Mouse (Mus musculus) heart, embryonic 14.5 days (tissue): Measurements from ENCODE around the gene Asic3. TPM values are rescaled to one million over a fixed set of nuclear protein-coding genes. Genes with fewer than 3 reads are reported as not detected.

Experiments used
- ATAC-seq: fragments of 200-750 bp; cut with Nextera tagmentation; 2 replicates; pipeline ENCODE4 v1.8.0; 2017; ENCODE audit warnings: low read depth, moderate TSS enrichment; ENCODE audit not compliant: insufficient number of reproducible peaks, insufficient read depth, low FRiP score
- H3K27ac ChIP-seq, 2 experiments: fragments of 200-500 bp in 1 of 2; fragments of 300-500 bp in 1 of 2; sonication (generic) in 1 of 2; replicated peaks in 1 of 2; 2 replicates each; pipeline ENCODE4 v1.5.1; 2012 to 2014; ENCODE audit warnings: low read depth in 2 of 2, low read length in 2 of 2, control low read depth in 1 of 2, mild to moderate bottlenecking in 1 of 2, mixed read lengths in 1 of 2; ENCODE audit not compliant: control insufficient read depth in 1 of 2, insufficient read depth in 1 of 2
- H3K27me3 ChIP-seq: fragments of 300-500 bp; sonication (generic); 2 replicates; pipeline ENCODE4 v1.6.1; 2014; ENCODE audit warnings: mild to moderate bottlenecking, low read length, control low read depth; ENCODE audit not compliant: control insufficient read depth, insufficient read depth
- H3K36me3 ChIP-seq: fragments of 300-500 bp; sonication (generic); 2 replicates; pipeline ENCODE4 v1.6.1; 2014; ENCODE audit warnings: mild to moderate bottlenecking, control low read depth, low read length, mixed read lengths; ENCODE audit not compliant: control insufficient read depth, insufficient read depth
- H3K4me1 ChIP-seq, 2 experiments: fragments of 200-500 bp in 1 of 2; fragments of 300-500 bp in 1 of 2; sonication (generic) in 1 of 2; 2 replicates each; pipeline ENCODE4 v1.6.1; 2012 to 2014; ENCODE audit warnings: low read length in 2 of 2, control low read depth in 1 of 2, mixed read lengths in 1 of 2; ENCODE audit not compliant: control insufficient read depth in 2 of 2, insufficient read depth in 2 of 2
- H3K4me2 ChIP-seq: fragments of 300-500 bp; sonication (generic); 2 replicates; pipeline ENCODE4 v1.6.1; 2014; ENCODE audit warnings: mild to moderate bottlenecking, low read length
- H3K4me3 ChIP-seq, 2 experiments: fragments of 200-500 bp in 1 of 2; fragments of 300-500 bp in 1 of 2; sonication (generic) in 1 of 2; 2 replicates each; pipeline ENCODE4 v1.5.1; 2012 to 2014; ENCODE audit warnings: low read length in 2 of 2, mild to moderate bottlenecking in 2 of 2, control low read depth in 1 of 2, low read depth in 1 of 2, moderate library complexity in 1 of 2; ENCODE audit not compliant: control insufficient read depth in 1 of 2, insufficient read depth in 1 of 2
- H3K9ac ChIP-seq: fragments of 300-500 bp; sonication (generic); 2 replicates; pipeline ENCODE4 v1.6.1; 2014; ENCODE audit warnings: mild to moderate bottlenecking, low read length
- H3K9me3 ChIP-seq: fragments of 300-500 bp; sonication (generic); 2 replicates; pipeline ENCODE4 v1.6.1; 2016; ENCODE audit warnings: low read length, control low read depth; ENCODE audit not compliant: control insufficient read depth
- WGBS: fragments of 180-500 bp; shearing (Covaris S2); extraction: QIAGEN DNeasy Blood & Tissue Kit; methylation state at CpG from one replicate; pipeline ENCODE4 v1.1.7; 2014; 5-methylcytosine and 5-hydroxymethylcytosine counted together
- polyA plus RNA-seq: library from polyadenylated mRNA; unstranded; fragments of >200 nt; fragmentation: Nextera tagmentation; extraction: Ambion mirVana; gene quantifications from 2 replicates; pipeline ENCODE4 v1.2.1, GENCODE M21; 2014

Gene Asic3
- polyA plus RNA-seq, 1 experiment from 2014 or later, result not detected

DNA sequence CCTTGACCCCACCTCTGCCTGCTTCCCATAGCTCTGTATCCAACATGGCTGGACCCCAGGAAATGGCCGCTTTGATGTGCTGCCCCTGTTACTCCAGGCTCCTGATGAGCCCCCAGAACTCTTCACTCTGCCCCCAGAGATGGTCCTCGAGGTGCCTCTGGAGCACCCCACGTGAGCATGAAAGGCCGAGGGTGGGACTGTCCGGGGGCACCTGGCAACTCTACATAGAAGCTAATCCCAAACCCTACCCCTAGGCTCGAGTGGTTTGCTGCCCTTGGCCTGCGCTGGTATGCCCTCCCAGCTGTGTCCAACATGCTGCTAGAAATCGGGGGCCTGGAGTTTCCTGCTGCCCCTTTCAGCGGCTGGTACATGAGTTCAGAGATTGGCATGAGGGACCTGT is 43.4 kb upstream of the Asic3 start:
- no peak for ATAC-seq
- Histone ChIP-seq H3K4me2 (no peak overlapping the region), H3K4me1 (peaks cover 13 to 22% of the 10 kb centered on the region in 2 experiments), H3K9me3 (no peaks in the 10 kb centered on the region), H3K27me3 (no peaks in the 10 kb centered on the region), H3K4me3 (no peak overlapping the region), H3K27ac (no peak overlapping the region), H3K9ac (no peak overlapping the region), H3K36me3 (peaks cover 35% of the 10 kb centered on the region; the same call in 1 of the 2 replicates)
- 87% methylated on average over 9 of the region's 9 CpGs for WGBS

DNA sequence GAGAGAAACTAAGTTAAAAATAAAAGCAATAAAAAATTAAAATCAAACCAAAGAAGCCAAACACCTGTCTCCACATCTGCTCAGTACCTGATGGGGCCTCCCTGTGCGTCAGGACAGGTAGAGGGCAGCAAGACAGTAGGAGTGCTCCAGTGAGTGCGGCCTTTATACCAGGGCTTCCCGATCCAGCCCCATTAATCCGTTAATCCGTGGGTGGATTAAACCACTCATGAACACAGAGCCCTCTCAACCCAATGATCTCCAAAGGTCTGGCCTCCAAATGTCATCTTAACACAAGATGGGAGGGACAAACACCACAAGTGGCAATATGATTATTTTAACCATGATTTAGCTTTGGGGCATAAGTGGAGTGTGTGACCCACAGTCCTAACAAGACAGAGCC is 39.4 kb upstream of the Asic3 start:
- Histone ChIP-seq H3K27ac (peak overlapping the region; percentile 21 to 46; a peak in 3 of 4 replicates), H3K4me3 (no peak overlapping the region), H3K27me3 (no peaks in the 10 kb centered on the region), H3K4me2 (no peak overlapping the region), H3K4me1 (peaks cover 11 to 17% of the 10 kb centered on the region in 2 experiments), H3K36me3 (peaks cover 26% of the 10 kb centered on the region; the same call in 1 of the 2 replicates), H3K9me3 (no peaks in the 10 kb centered on the region), H3K9ac (no peak overlapping the region)
- ATAC-seq, result no peak
- WGBS, result 78% methylated on average over 5 of the region's 5 CpGs

DNA sequence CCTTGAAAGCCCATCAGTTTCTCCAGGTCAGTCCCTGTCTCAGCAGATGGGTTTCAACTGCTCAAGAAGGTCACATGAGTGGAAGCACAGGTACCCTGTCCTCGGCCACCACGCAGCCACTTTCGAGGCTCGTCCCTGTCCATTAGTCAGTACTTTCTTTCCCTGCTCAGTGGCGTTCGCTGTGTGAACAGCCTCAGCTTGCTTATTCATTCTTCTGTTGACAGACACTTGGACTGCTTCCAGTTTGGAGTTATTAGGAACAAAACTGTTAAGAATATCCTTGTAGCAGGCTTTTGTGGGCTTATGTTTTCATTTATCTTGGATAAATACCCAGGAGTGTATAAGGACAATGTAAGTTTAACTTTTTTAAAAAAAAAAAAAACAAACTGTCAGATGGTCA is 39.0 kb upstream of the Asic3 start:
- no peak for ATAC-seq
- Histone ChIP-seq H3K4me1 (peaks cover 11 to 17% of the 10 kb centered on the region in 2 experiments), H3K36me3 (peaks cover 24% of the 10 kb centered on the region; the same call in 1 of the 2 replicates), H3K27ac (peak overlapping the region; percentile 21 to 46; a peak in 3 of 4 replicates), H3K4me3 (no peak overlapping the region), H3K9me3 (no peaks in the 10 kb centered on the region), H3K4me2 (no peak overlapping the region), H3K9ac (no peak overlapping the region), H3K27me3 (no peaks in the 10 kb centered on the region)
- 17% methylated on average over 6 of the region's 6 CpGs for WGBS

DNA sequence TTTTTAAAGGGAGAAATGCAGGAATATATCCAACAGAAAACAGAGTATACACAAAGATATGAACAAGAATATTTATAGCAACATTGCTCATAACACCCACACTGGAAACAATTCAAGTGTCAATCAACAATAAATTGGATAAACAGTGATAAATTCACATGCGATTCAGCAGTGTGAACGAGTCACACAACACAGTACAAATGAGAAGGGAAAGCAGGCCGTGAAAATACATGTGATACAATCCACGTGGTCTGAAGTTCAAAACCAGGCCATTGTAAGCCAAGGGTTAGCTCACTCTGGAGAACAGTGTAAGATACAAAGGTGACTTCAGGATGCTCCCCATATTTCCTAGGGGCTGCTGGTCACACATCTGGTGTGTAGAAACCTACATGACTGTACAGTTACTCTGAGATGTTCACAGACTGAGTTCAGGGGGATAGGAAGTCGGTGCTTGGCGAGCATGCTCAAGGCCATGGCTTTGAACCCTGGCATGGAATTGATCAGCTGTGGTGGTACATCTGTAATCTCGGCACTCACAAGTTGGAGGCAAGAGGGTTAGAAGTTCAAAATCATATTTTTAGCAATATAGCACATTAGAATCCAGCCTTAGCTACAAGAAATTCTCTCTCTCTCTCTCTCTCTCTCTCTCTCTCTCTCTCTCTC is 38.4 kb upstream of the Asic3 start:
- 43% methylated on average over 7 of the region's 7 CpGs for WGBS
- no peaks in the 10 kb centered on the region for H3K9me3 ChIP-seq
- no peak overlapping the region for H3K4me2 ChIP-seq
- H3K27ac ChIP-seq, result no peak overlapping the region; a peak in 1 of 4 replicates
- H3K9ac ChIP-seq, result no peak overlapping the region
- peaks cover 15 to 22% of the 10 kb centered on the region in 2 experiments for H3K4me1 ChIP-seq
- no peak overlapping the region for H3K4me3 ChIP-seq
- no peak for ATAC-seq
- no peaks in the 10 kb centered on the region for H3K27me3 ChIP-seq
- H3K36me3 ChIP-seq, result peaks cover 21% of the 10 kb centered on the region; the same call in 1 of the 2 replicates

DNA sequence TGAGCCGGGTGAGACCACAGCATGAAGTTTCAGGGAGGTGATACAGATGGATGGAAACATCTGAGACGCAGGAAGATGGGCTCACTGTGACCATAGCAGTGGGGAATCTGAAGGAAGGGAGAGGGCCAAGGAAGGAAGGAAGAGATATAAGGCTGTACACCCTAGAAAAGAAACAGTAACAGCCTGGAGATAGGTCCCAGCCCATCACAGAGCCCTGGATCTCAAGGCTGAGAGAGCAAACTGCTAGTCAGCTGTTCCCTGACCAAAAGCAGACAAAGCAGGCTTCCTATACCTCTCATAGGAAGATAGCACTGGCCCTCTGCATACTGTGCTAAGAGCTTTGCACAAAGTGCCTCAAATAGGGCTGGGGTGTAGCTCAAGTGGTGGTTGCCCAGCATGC is 34.5 kb upstream of the Asic3 start:
- Histone ChIP-seq H3K27me3 (no peaks in the 10 kb centered on the region), H3K4me2 (no peak overlapping the region), H3K9me3 (no peaks in the 10 kb centered on the region), H3K36me3 (peaks cover 7% of the 10 kb centered on the region; the same call in 1 of the 2 replicates), H3K4me3 (no peak overlapping the region), H3K4me1 (peaks cover 20 to 31% of the 10 kb centered on the region in 2 experiments), H3K27ac (no peak overlapping the region), H3K9ac (peak overlapping the region; percentile 8; the same call in 1 of the 2 replicates)
- ATAC-seq, result no peak
- WGBS, result 78% methylated on average over 2 of the region's 2 CpGs

DNA sequence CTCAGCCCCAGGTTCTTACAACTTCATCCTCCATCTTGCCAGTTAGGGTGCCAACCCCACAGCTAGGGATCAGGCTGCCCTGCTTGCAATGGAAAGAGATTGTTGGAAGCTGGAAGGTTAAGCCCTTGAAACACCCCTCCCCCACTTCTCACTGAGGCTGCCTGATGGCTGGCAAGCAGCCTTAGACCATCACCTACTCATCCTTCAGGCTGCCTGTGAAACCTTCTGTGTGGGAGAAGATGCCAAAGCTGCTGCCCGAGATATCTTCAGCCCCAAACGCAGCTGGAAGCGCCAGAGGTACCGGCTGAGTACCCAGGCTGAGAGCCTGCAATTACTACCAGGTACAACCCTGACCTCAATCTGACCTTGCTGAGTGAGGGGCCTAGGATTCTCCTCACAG is 33.7 kb upstream of the Asic3 start:
- Histone ChIP-seq H3K4me3 (no peak overlapping the region), H3K27me3 (no peaks in the 10 kb centered on the region), H3K27ac (no peak overlapping the region), H3K4me1 (peaks cover 19 to 28% of the 10 kb centered on the region in 2 experiments), H3K9me3 (no peaks in the 10 kb centered on the region), H3K4me2 (no peak overlapping the region), H3K9ac (no peak overlapping the region), H3K36me3 (peaks cover 7% of the 10 kb centered on the region; the same call in 1 of the 2 replicates)
- WGBS, result 42% methylated on average over 4 of the region's 4 CpGs
- no peak for ATAC-seq

DNA sequence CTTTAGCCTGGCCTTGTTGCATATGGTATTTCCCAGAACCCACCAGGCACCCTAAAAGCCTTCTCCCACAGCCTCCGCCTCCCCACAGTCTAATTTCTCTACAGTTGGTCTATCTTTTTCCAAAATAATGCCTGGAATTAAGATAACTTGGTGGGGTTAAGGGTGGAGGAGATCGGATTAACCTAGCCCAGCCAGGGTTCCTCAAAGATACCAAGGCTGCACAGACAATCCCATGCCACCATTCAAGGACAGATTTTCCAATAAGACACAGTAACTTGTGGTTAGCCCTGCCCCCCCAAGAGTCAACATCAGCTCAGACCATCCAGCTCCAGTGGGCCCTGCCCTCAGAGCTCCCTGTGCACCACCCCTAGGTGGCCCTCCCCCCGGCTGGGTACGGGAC is 32.7 kb upstream of the Asic3 start:
- no peak overlapping the region for H3K4me3 ChIP-seq
- H3K4me2 ChIP-seq, result no peak overlapping the region
- H3K27ac ChIP-seq, result no peak overlapping the region
- 80% methylated on average over 4 of the region's 4 CpGs for WGBS
- no peak for ATAC-seq
- H3K4me1 ChIP-seq, result peaks cover 16 to 29% of the 10 kb centered on the region in 2 experiments
- H3K9me3 ChIP-seq, result no peaks in the 10 kb centered on the region
- peaks cover 12% of the 10 kb centered on the region; the same call in 1 of the 2 replicates for H3K36me3 ChIP-seq
- no peak overlapping the region for H3K9ac ChIP-seq
- 0 out of 2 replicates have a peak, but pooled peaks cover 1% of the 10 kb centered on the region for H3K27me3 ChIP-seq
